Mouse (Mus musculus) brain, embryonic 14.5 days (tissue): ENCODE data around the gene Rad50.

Experiments used
- CTCF ChIP-seq: fragments of 200-500 bp; IDR thresholded peaks from 2 replicates; pipeline ENCODE4 v1.5.1; 2012; ENCODE audit warnings: inconsistent platforms, mild to moderate bottlenecking, moderate library complexity, borderline replicate concordance; ENCODE audit not compliant: insufficient read depth, insufficient read length; ENCODE audit errors: extremely low read depth
- POLR2A ChIP-seq: fragments of 200-500 bp; IDR thresholded peaks from 2 replicates; pipeline ENCODE4 v1.6.1; 2012; ENCODE audit warnings: mild to moderate bottlenecking, inconsistent platforms, borderline replicate concordance; ENCODE audit not compliant: poor library complexity, insufficient read depth, insufficient read length, severe bottlenecking; ENCODE audit errors: extremely low read depth

DNA sequence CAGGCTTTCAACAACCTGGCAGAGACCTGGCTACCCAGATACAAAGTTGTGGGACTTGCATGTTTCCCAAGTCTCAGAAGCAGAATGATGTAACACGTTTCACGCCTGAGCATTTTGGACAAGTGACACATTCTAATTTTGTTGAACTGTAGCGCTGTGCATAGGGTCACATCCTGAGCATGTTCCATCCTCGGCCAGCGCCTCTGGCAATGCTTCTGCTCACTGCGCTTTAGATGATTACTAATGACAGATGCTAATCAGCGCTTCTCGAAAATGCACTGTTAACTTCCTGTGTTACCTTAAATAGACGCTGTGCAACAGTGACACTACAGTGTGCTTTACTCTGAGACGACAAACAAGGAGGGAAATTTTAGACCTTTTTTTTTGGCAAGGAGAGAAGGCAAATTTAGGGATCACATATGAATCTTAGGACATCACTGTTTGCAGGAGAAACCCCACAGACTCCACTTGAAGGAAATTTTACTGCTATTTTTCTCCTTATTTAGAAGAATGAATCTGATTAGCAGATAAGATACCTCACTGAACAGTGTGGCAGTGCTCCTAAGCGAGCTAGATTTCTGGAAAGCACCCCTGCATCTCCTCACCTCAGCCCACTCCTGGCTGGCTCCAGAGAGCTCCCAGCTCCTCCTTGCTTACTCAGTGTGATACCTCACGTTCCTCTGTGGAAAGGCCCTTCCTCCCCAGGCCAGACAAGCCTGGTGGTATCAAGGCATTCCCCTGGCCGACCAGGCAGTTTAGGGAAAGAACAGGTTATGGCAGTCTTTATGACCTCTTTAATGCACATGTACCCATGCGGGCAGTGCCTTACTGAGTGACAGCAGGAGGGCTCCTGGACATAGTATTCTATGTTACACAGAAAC is 44.1 kb downstream of the Rad50 start:
- TF ChIP-seq CTCF = no peak
- TF ChIP-seq POLR2A = no peak
